Mouse (Mus musculus) myocyte (in vitro differentiated cells): ENCODE data around the gene Wdr38.

Experiments used
- CEBPB ChIP-seq: IDR thresholded peaks from 2 replicates; pipeline ENCODE4 v1.6.1; 2011; ENCODE audit warnings: mild to moderate bottlenecking, moderate library complexity; ENCODE audit not compliant: poor library complexity, insufficient read depth, severe bottlenecking
- MAX ChIP-seq: IDR thresholded peaks from one replicate; pipeline ENCODE4 v1.6.1; 2011; ENCODE audit warnings: low read depth, mild to moderate bottlenecking, control low read depth
- MYOD1 ChIP-seq, 3 experiments: IDR thresholded peaks; one replicate each; pipeline ENCODE4 v1.6.1; 2011; ENCODE audit warnings: control low read depth in 2 of 3, low read depth in 2 of 3, mild to moderate bottlenecking in 2 of 3, moderate library complexity in 1 of 3; ENCODE audit not compliant: insufficient read length in 2 of 3, control insufficient read depth in 1 of 3
- POLR2A ChIP-seq: IDR thresholded peaks from one replicate; pipeline ENCODE4 v1.6.1; 2011; ENCODE audit warnings: low read depth, mild to moderate bottlenecking, control low read depth, moderate library complexity; ENCODE audit not compliant: insufficient read length
- POLR2AphosphoS2 ChIP-seq: IDR thresholded peaks from one replicate; pipeline ENCODE4 v1.6.1; 2011; ENCODE audit warnings: low read depth, control low read depth; ENCODE audit not compliant: insufficient read length
- REST ChIP-seq: IDR thresholded peaks from one replicate; pipeline ENCODE4 v1.6.1; 2011; ENCODE audit warnings: mild to moderate bottlenecking, control low read depth, moderate library complexity; ENCODE audit not compliant: insufficient read depth, insufficient read length
- TCF12 ChIP-seq: IDR thresholded peaks from one replicate; pipeline ENCODE4 v1.6.1; 2011; ENCODE audit warnings: mild to moderate bottlenecking, control low read depth; ENCODE audit not compliant: poor library complexity, insufficient read depth, severe bottlenecking
- TCF3 ChIP-seq: IDR thresholded peaks from one replicate; pipeline ENCODE4 v1.6.1; 2011; ENCODE audit warnings: low read depth, control low read depth; ENCODE audit not compliant: insufficient read length
- USF1 ChIP-seq: IDR thresholded peaks from one replicate; pipeline ENCODE4 v1.6.1; 2011; ENCODE audit warnings: low read depth, mild to moderate bottlenecking, control low read depth, moderate library complexity

DNA sequence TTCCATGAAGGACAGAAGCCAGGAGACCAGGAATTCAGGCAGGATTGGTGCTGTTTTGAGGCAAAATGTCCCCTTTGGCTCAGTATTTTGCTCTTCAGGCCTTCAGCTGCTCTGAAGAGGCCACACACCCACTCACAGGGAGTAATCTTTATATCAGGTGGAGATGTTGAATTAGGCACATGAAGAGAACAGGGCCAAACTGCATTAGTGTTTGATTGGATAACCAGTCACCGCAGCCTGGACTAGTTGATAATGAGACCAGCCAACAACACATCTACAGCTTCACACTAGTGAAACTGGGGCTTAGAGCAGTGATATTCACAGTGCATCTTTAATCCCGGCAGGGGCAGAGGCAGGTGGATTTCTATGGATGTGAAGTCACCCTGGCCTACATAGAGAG, 8.3 kb upstream of the Wdr38 start:
- TF ChIP-seq CEBPB (no peak), TCF12 (no peak), POLR2A (no peak), POLR2AphosphoS2 (no peak), REST (no peak), MAX (no peak), MYOD1 (IDR thresholded peaks at IDR 0.05; ENCODE audit: control insufficient read depth in 1 of 3, insufficient read length in 2 of 3, low read depth in 2 of 3) (no peak), USF1 (no peak), TCF3 (no peak)
